8 mouse cellular contexts compared by ENCODE assay signal in the genomic region with DNA sequence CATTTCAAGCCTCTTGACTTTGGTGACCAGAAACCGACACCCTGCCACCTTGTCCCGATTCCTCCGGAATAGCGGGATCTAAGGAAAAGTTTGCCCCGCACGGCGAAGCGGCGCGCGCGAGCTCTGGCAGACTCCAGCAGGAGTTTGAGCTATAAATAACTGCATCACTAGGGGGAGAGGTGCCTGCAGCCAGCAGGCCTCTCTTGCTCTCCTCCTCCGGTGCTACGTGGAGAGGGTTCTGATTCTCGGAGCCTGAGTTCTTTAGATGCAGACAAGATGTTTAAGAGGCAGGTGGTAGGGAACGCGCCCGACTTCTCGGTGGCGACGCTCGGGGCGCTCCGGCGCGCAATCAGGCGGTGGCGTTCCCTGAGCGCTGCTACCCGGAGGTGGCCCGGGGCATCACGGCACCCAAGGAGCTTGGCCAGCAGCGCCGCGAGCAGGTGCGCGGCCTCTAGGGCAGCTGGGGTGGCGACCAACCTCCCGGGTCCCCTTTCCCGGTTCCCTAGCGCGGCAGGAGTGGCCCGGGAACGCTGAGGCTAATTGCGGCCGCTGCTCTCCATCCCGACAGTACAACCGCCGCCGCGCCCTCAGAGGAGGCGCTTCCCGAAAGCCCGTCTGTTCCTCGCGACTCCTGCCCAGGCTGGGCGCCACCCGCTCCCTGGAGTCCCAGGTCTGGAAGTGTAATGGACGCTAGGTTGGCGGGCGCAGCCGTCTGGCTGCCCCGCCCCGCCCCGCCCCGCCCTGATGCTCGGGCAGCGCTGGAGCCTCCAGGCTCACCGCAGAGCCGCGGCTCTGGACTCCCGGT. TPM values are rescaled to one million over a fixed set of nuclear protein-coding genes. Genes with fewer than 3 reads are reported as not detected.
DNase-seq lines count a peak whose midpoint lies in the region; ATAC-seq and TF ChIP-seq lines count a peak whose summit lies in the region.

No protein-coding gene starts in this region.

- peaks cover 21% of the 10 kb centered on the region for H3K27me3 ChIP-seq in spleen, adult 2 months (ENCODE audit: control insufficient read depth, insufficient read depth, low read length)
- no peaks in the 10 kb centered on the region for H3K27me3 ChIP-seq in embryonic facial prominence, embryonic 15.5 days
- no peaks in the 10 kb centered on the region; the same call in 1 of the 2 replicates for H3K27me3 ChIP-seq in kidney, adult 2 months (replicated peaks; ENCODE audit: control insufficient read depth, insufficient read depth, low read length)
- no peaks in the 10 kb centered on the region for H3K27me3 ChIP-seq in limb, embryonic 15.5 days
- peaks cover 16% of the 10 kb centered on the region; the same call in 1 of the 2 replicates for H3K27me3 ChIP-seq in midbrain, embryonic 14.5 days (ENCODE audit: control insufficient read depth, insufficient read depth, low read length)
- H3K27me3 ChIP-seq in stomach, embryonic 15.5 days (replicated peaks) = no peaks in the 10 kb centered on the region

- H3K4me3 ChIP-seq in spleen, adult 2 months (ENCODE audit: extremely low read depth, insufficient read depth, insufficient read length) = peak overlapping the region; percentile 30; the same call in 1 of the 2 replicates
- H3K4me3 ChIP-seq in embryonic facial prominence, embryonic 15.5 days (replicated peaks) = peak overlapping the region; percentile 79
- peak overlapping the region; percentile 49 for H3K4me3 ChIP-seq in kidney, adult 2 months (ENCODE audit: insufficient read depth, low read depth, low read length)
- H3K4me3 ChIP-seq in limb, embryonic 15.5 days = peak overlapping the region; percentile 76
- H3K4me3 ChIP-seq in midbrain, embryonic 14.5 days (replicated peaks; ENCODE audit: low read depth, low read length) = peak overlapping the region; percentile 78
- H3K4me3 ChIP-seq in stomach, embryonic 15.5 days (replicated peaks) = peak overlapping the region; percentile 74

- peak in 1 of 2 experiments; percentile 3 for DNase-seq in spleen, adult 2 months (ENCODE audit: low read depth in 1 of 2, low spot score in 2 of 2)
- no peak for DNase-seq in spleen, adult 12 weeks (ENCODE audit: low spot score)
- DNase-seq in heart, adult 8-10 months (ENCODE audit: low spot score) = peak; percentile 28
- DNase-seq in kidney, adult 2 months = peak; percentile 49
- DNase-seq in midbrain, embryonic 14.5 days = peak; percentile 89

- no peaks in the 10 kb centered on the region for H3K36me3 ChIP-seq in spleen, adult 2 months (ENCODE audit: control insufficient read depth, insufficient read depth, low read length)
- H3K36me3 ChIP-seq in embryonic facial prominence, embryonic 15.5 days = no peaks in the 10 kb centered on the region
- no peaks in the 10 kb centered on the region for H3K36me3 ChIP-seq in kidney, adult 2 months (ENCODE audit: control insufficient read depth, insufficient read depth, low read length)
- H3K36me3 ChIP-seq in limb, embryonic 15.5 days = no peaks in the 10 kb centered on the region
- no peaks in the 10 kb centered on the region for H3K36me3 ChIP-seq in midbrain, embryonic 14.5 days (ENCODE audit: control insufficient read depth, insufficient read depth, low read length)
- H3K36me3 ChIP-seq in stomach, embryonic 15.5 days = no peaks in the 10 kb centered on the region

- 2% methylated on average over 71 of the region's 72 CpGs for WGBS in spleen, adult 2 months
- under 1% methylated on average over 71 of the region's 72 CpGs for WGBS in embryonic facial prominence, embryonic 15.5 days
- WGBS in kidney, adult 2 months = under 1% methylated on average over 72 of the region's 72 CpGs
- under 1% methylated on average over 71 of the region's 72 CpGs for WGBS in limb, embryonic 15.5 days
- under 1% methylated on average over 71 of the region's 72 CpGs for WGBS in midbrain, embryonic 14.5 days
- WGBS in stomach, embryonic 15.5 days = under 1% methylated on average over 59 of the region's 72 CpGs

- no peak for TF ChIP-seq POLR2A in spleen, adult 2 months (IDR thresholded peaks at IDR 0.05; ENCODE audit: low read depth, low read length)
- TF ChIP-seq POLR2A in kidney, adult 2 months (IDR thresholded peaks at IDR 0.05; ENCODE audit: low read depth, low read length) = no peak

- H3K27ac ChIP-seq in spleen, adult 2 months (ENCODE audit: insufficient read depth, low read length) = no peak overlapping the region
- peak overlapping the region; percentile 93 for H3K27ac ChIP-seq in embryonic facial prominence, embryonic 15.5 days (replicated peaks)
- no peak overlapping the region for H3K27ac ChIP-seq in kidney, adult 2 months (ENCODE audit: insufficient read depth, low read depth, low read length)
- H3K27ac ChIP-seq in limb, embryonic 15.5 days = peak overlapping the region; percentile 88
- H3K27ac ChIP-seq in midbrain, embryonic 14.5 days (replicated peaks; ENCODE audit: low read depth, low read length) = peak overlapping the region; percentile 97
- H3K27ac ChIP-seq in stomach, embryonic 15.5 days = peak overlapping the region; percentile 81

- TF ChIP-seq CTCF in spleen, adult 2 months (IDR thresholded peaks at IDR 0.05; ENCODE audit: extremely low read depth, insufficient read depth, insufficient read length, insufficient replicate concordance) = no peak
- no peak for TF ChIP-seq CTCF in kidney, adult 2 months (conservative IDR thresholded peaks at IDR 0.05; ENCODE audit: insufficient read depth, insufficient read length, low read depth, low read length)

- no peaks in the 10 kb centered on the region for H3K9me3 ChIP-seq in embryonic facial prominence, embryonic 15.5 days (replicated peaks)
- H3K9me3 ChIP-seq in limb, embryonic 15.5 days = no peaks in the 10 kb centered on the region
- no peaks in the 10 kb centered on the region for H3K9me3 ChIP-seq in midbrain, embryonic 14.5 days (ENCODE audit: control insufficient read depth, low read length)
- no peaks in the 10 kb centered on the region for H3K9me3 ChIP-seq in stomach, embryonic 15.5 days

- H3K4me2 ChIP-seq in embryonic facial prominence, embryonic 15.5 days (replicated peaks) = peak overlapping the region; percentile 91
- H3K4me2 ChIP-seq in limb, embryonic 15.5 days = peak overlapping the region; percentile 76
- peak overlapping the region; percentile 80 for H3K4me2 ChIP-seq in midbrain, embryonic 14.5 days (ENCODE audit: low read length)
- H3K4me2 ChIP-seq in stomach, embryonic 15.5 days = peak overlapping the region; percentile 96

- ATAC-seq in embryonic facial prominence, embryonic 15.5 days (ENCODE audit: insufficient number of reproducible peaks, low FRiP score, low TSS enrichment, low read depth) = peak; percentile 26; the same call in 1 of the 2 replicates
- ATAC-seq in limb, embryonic 15.5 days (ENCODE audit: insufficient number of reproducible peaks, low FRiP score, low TSS enrichment, low read depth) = no peak; the same call in 1 of the 2 replicates
- ATAC-seq in midbrain, embryonic 14.5 days (ENCODE audit: low FRiP score, low TSS enrichment) = peak; percentile 42
- peak; percentile 47 for ATAC-seq in stomach, embryonic 15.5 days (ENCODE audit: insufficient read depth, low FRiP score, low read depth)

- peak overlapping the region; percentile 55 for H3K9ac ChIP-seq in embryonic facial prominence, embryonic 15.5 days
- H3K9ac ChIP-seq in limb, embryonic 15.5 days = peak overlapping the region; percentile 75
- peak overlapping the region; percentile 88 for H3K9ac ChIP-seq in midbrain, embryonic 14.5 days (replicated peaks; ENCODE audit: low read length)
- peak overlapping the region; percentile 56 for H3K9ac ChIP-seq in stomach, embryonic 15.5 days

- peaks cover 3% of the 10 kb centered on the region; the same call in 1 of the 2 replicates for H3K4me1 ChIP-seq in spleen, adult 2 months (ENCODE audit: control insufficient read depth, insufficient read depth, insufficient read length)
- no peaks in the 10 kb centered on the region for H3K4me1 ChIP-seq in embryonic facial prominence, embryonic 15.5 days
- H3K4me1 ChIP-seq in kidney, adult 2 months (ENCODE audit: control insufficient read depth, insufficient read depth, low read length) = no peaks in the 10 kb centered on the region
- peaks cover 8% of the 10 kb centered on the region for H3K4me1 ChIP-seq in limb, embryonic 15.5 days
- 0 out of 2 replicates have a peak, but pooled peaks cover 2% of the 10 kb centered on the region for H3K4me1 ChIP-seq in midbrain, embryonic 14.5 days (ENCODE audit: control insufficient read depth, insufficient read depth, low read length)
- no peaks in the 10 kb centered on the region for H3K4me1 ChIP-seq in stomach, embryonic 15.5 days

RNA-seq across cellular contexts. Expression of gene Epha7, which starts 2.1 kb away (rescaled TPM):
- polyA plus RNA-seq in spleen, adult 2 months (2012; rRNA removed) = 0.05 and 0.06 TPM in 2 replicates
- 31.3 and 37.6 TPM in 2 replicates for polyA plus RNA-seq in embryonic facial prominence, embryonic 15.5 days (2015; fragmentation: Nextera tagmentation; extraction: Ambion mirVana)
- 1 to 10 TPM; 6.0 to 8.7 (median 6.3) TPM for total RNA-seq in heart, adult 8-10 months (2022)
- polyA plus RNA-seq in kidney, adult 2 months (2012; rRNA removed) = 0.77 and 0.83 TPM in 2 replicates
- 42.2 and 46.1 TPM in 2 replicates for polyA plus RNA-seq in limb, embryonic 15.5 days (2015; fragmentation: Nextera tagmentation; extraction: Ambion mirVana)
- polyA plus RNA-seq in midbrain, embryonic 14.5 days (2014; fragmentation: Nextera tagmentation; extraction: Ambion mirVana) = 48.2 and 68.0 TPM in 2 replicates
- 21.8 and 23.6 TPM in 2 replicates for polyA plus RNA-seq in stomach, embryonic 15.5 days (2015; fragmentation: Nextera tagmentation; extraction: Ambion mirVana)

Comparison
In these comparisons a context has a peak if more than half of its experiments do, and no peak if none do; other contexts are left out.
1. H3K27ac ChIP-seq: peak in embryonic facial prominence, embryonic 15.5 days (single experiment), limb, embryonic 15.5 days (single experiment), midbrain, embryonic 14.5 days (single experiment) and stomach, embryonic 15.5 days (single experiment); none in spleen, adult 2 months (single experiment) and kidney, adult 2 months (single experiment).
2. RNA of gene Epha7, which starts 2.1 kb away (polyA plus RNA-seq): 48.2 to 68.0 TPM in midbrain, embryonic 14.5 days, 42.2 to 46.1 TPM in limb, embryonic 15.5 days, 31.3 to 37.6 TPM in embryonic facial prominence, embryonic 15.5 days and 21.8 to 23.6 TPM in stomach, embryonic 15.5 days; 0.77 to 0.83 TPM in kidney, adult 2 months and 0.05 to 0.06 TPM in spleen, adult 2 months; every median in the first group is over 10 times any median in the second.
3. Peak in every context shown above with its lines, with median percentiles within 50 percentile points of each other: H3K4me3 ChIP-seq, H3K4me2 ChIP-seq and H3K9ac ChIP-seq.